Mouse (Mus musculus) macrophage (primary cell): ENCODE data around the gene Clic5. TPM values are rescaled to one million over a fixed set of nuclear protein-coding genes. Genes with fewer than 3 reads are reported as not detected.

Experiments used
- polyA plus RNA-seq: library from polyadenylated mRNA; stranded (reverse); fragments of 250-400 nt; gene quantifications from 3 replicates; pipeline ENCODE4 v1.2.4, GENCODE M21; 2018; ENCODE audit warnings: inconsistent platforms

Gene Clic5
- polyA plus RNA-seq, 1 experiment from 2014 or later: 0.23 TPM

Other genes with a start within 250 kb of the Clic5 start
- gene Enpp5, start 109.8 kb upstream of the Clic5 start, polyA plus RNA-seq: 0.07 to 0.25 TPM in 2 of 3 replicates, not detected in the other
- 0.75 to 3.3 TPM (median 0.94 TPM) in 3 replicates for gene Enpp4, start 82.8 kb upstream of the Clic5 start, polyA plus RNA-seq